9 mouse cellular contexts compared by ENCODE assay signal in the genomic region with DNA sequence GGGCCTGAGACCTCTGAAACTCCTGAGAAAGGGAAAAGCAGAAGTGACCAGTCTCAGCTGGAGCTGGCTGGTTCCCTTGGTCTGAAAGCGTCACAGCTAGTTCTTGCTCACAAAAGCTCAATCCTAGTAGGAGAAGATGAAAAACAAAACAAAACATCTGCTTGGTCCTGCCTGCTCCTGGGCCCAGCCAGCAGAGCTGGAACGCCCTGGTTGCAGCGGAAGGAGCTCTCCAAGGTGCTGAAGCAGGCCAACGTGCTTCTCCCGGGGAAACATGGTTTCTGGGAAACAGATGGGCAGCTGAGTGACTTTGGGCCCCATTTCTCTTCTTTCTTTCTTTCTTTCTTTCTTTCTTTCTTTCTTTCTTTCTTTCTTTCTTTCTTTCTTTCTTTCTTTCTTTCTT. TPM values are rescaled to one million over a fixed set of nuclear protein-coding genes. Genes with fewer than 3 reads are reported as not detected.
A peak's percentile ranks its signal among the peaks of the same experiment; 100 is the strongest.
DNase-seq lines count a peak whose midpoint lies in the region; ATAC-seq and TF ChIP-seq lines count a peak whose summit lies in the region.
"Had no signal": no experiment of that assay in that cellular context is flagged by ENCODE, and none has a peak within 500 bp of the region (broad histone marks: within the 10 kb centered on the region; RNA-seq: fewer than 3 reads in every experiment).

No protein-coding gene starts in this region.

- DNase-seq in heart, adult 18-20 months = peak; percentile 18 to 72
- peak; percentile 22 for DNase-seq in CH12.LX (ENCODE audit: extremely low read depth)
- peak; percentile 23 for DNase-seq in c-Kit-positive CD71-positive TER-119-positive erythroid progenitor cells, embryonic 14.5 days (ENCODE audit: low spot score)
- DNase-seq in kidney, postnatal 36 days = peak; percentile 39 to 86
- peak; percentile 39 for DNase-seq in ovary, postnatal 10 days (ENCODE audit: low spot score)
- DNase-seq in frontal cortex, postnatal 10 days (ENCODE audit: low spot score in 2 of 2) = no peak

- H3K27ac ChIP-seq in heart, embryonic 12.5 days (ENCODE audit: poor library complexity, severe bottlenecking) = no peak overlapping the region
- H3K27ac ChIP-seq in CH12.LX (ENCODE audit: insufficient read depth, low read depth) = no peak overlapping the region
- no peak overlapping the region for H3K27ac ChIP-seq in intestine, postnatal 0 days (ENCODE audit: low read depth, low read length)

- H3K4me1 ChIP-seq in heart, embryonic 12.5 days (replicated peaks) = no peaks in the 10 kb centered on the region
- no peaks in the 10 kb centered on the region for H3K4me1 ChIP-seq in CH12.LX (ENCODE audit: control insufficient read depth in 1 of 2, insufficient read depth in 2 of 2)
- H3K4me1 ChIP-seq in intestine, postnatal 0 days (replicated peaks; ENCODE audit: control insufficient read depth, insufficient read depth, low read length) = no peaks in the 10 kb centered on the region

- H3K4me2 ChIP-seq in heart, embryonic 12.5 days = no peak overlapping the region
- no peak overlapping the region for H3K4me2 ChIP-seq in CH12.LX (ENCODE audit: insufficient read depth, low read depth, poor library complexity, severe bottlenecking)
- H3K4me2 ChIP-seq in intestine, postnatal 0 days (replicated peaks; ENCODE audit: low read depth) = no peak overlapping the region

- no peaks in the 10 kb centered on the region for H3K36me3 ChIP-seq in heart, embryonic 12.5 days
- no peaks in the 10 kb centered on the region for H3K36me3 ChIP-seq in CH12.LX (replicated peaks in 1 of 2; ENCODE audit: control insufficient read depth in 1 of 2, insufficient read depth in 1 of 2, low read length in 1 of 2)
- H3K36me3 ChIP-seq in intestine, postnatal 0 days (ENCODE audit: control insufficient read depth, insufficient read depth) = no peaks in the 10 kb centered on the region

- dilution Hi-C loops in CH12.LX (cut with MboI; ENCODE audit: extremely low pct_ligation_motif_present, extremely low pct_unique_long_range_greater_than_20kb, low sequenced_read_pairs) = no loop called here

- no peak for ATAC-seq in heart, embryonic 12.5 days (ENCODE audit: insufficient number of reproducible peaks, low FRiP score)
- no peak for ATAC-seq in intestine, postnatal 0 days

- in situ Hi-C loops in CH12.LX (cut with MboI; ENCODE audit: low pct_ligation_motif_present, low pct_unique_long_range_greater_than_20kb, low sequenced_read_pairs) = no loop called here

- no peak for TF ChIP-seq EP300 in CH12.LX (IDR thresholded peaks at IDR 0.05; ENCODE audit: low read length)

- TF ChIP-seq POLR2A in CH12.LX (IDR thresholded peaks at IDR 0.05; ENCODE audit: low read depth, low read length) = no peak

- H3K9ac ChIP-seq in heart, embryonic 12.5 days = no peak overlapping the region
- H3K9ac ChIP-seq in CH12.LX (ENCODE audit: insufficient read depth, low read depth) = no peak overlapping the region
- H3K9ac ChIP-seq in intestine, postnatal 0 days (ENCODE audit: low read depth, low read length) = no peak overlapping the region

- TF ChIP-seq RAD21 in CH12.LX (IDR thresholded peaks at IDR 0.05; ENCODE audit: low read depth, low read length) = no peak

- TF ChIP-seq CTCF in CH12.LX (conservative IDR thresholded peaks at IDR 0.05 in 1 of 2, IDR thresholded peaks at IDR 0.05 in 1 of 2; ENCODE audit: low read depth in 2 of 2, low read length in 2 of 2) = no peak
- TF ChIP-seq CTCF in intestine, postnatal 0 days (IDR thresholded peaks at IDR 0.05; ENCODE audit: low read depth) = no peak

- WGBS in heart, embryonic 12.5 days = under 1% methylated on average over 5 of the region's 5 CpGs
- 2% methylated on average over 5 of the region's 5 CpGs for WGBS in intestine, postnatal 0 days

- H3K27me3 ChIP-seq in heart, embryonic 12.5 days (replicated peaks) = no peaks in the 10 kb centered on the region
- peaks cover 81% of the 10 kb centered on the region for H3K27me3 ChIP-seq in CH12.LX (replicated peaks)
- H3K27me3 ChIP-seq in intestine, postnatal 0 days (replicated peaks; ENCODE audit: control insufficient read depth, insufficient read depth, low read length) = no peaks in the 10 kb centered on the region

- H3K79me2 ChIP-seq in CH12.LX (replicated peaks; ENCODE audit: control insufficient read depth, extremely low read depth, insufficient read depth, poor library complexity, severe bottlenecking) = no peaks in the 10 kb centered on the region

- H3K9me3 ChIP-seq in heart, embryonic 12.5 days (replicated peaks) = no peaks in the 10 kb centered on the region
- no peaks in the 10 kb centered on the region for H3K9me3 ChIP-seq in CH12.LX (replicated peaks; ENCODE audit: low read length)
- no peaks in the 10 kb centered on the region for H3K9me3 ChIP-seq in intestine, postnatal 0 days (ENCODE audit: control insufficient read depth)

- H3K4me3 ChIP-seq in heart, embryonic 12.5 days = no peak overlapping the region
- no peak overlapping the region for H3K4me3 ChIP-seq in CH12.LX (replicated peaks in 1 of 3; ENCODE audit: low read depth in 2 of 3, low read length in 2 of 3, poor library complexity in 1 of 3)
- H3K4me3 ChIP-seq in intestine, postnatal 0 days (ENCODE audit: low read depth, low read length) = no peak overlapping the region

TF ChIP-seq in CH12.LX, 34 proteins besides CTCF, POLR2A, EP300 and RAD21:
- no peak for TF ChIP-seq GABPA (IDR thresholded peaks at IDR 0.05; ENCODE audit: insufficient replicate concordance, low read depth, low read length)
- TF ChIP-seq MXI1 (IDR thresholded peaks at IDR 0.05; ENCODE audit: low read depth, low read length) = peak; percentile 72; the same call in 1 of the 2 replicates
- TF ChIP-seq MAX (IDR thresholded peaks at IDR 0.05; ENCODE audit: low read length) = no peak
- TF ChIP-seq SIN3A (IDR thresholded peaks at IDR 0.05; ENCODE audit: low read length) = peak; percentile 64
- TF ChIP-seq NELFE (IDR thresholded peaks at IDR 0.05; ENCODE audit: low read depth, low read length) = no peak

RNA-seq across cellular contexts. Expression of gene Cacng2, which starts 53.4 kb away (rescaled TPM):
- not detected for total RNA-seq in heart, adult 18-20 months (2021)
- polyA plus RNA-seq in heart, embryonic 12.5 days (2016; fragmentation: Nextera tagmentation; extraction: Ambion mirVana) = not detected in 2 replicates
- total RNA-seq in CH12.LX (2012; rRNA removed) (not detected in 2 replicates), CH12.LX (2014; rRNA removed) (not detected in 2 replicates)
- polyA plus RNA-seq in CH12.LX (2012; ENCODE audit: insufficient read length, low read depth) = not detected in 2 replicates
- polyA plus RNA-seq in intestine, postnatal 0 days (2015; fragmentation: Nextera tagmentation; extraction: Ambion mirVana) = 0.03 and 0.05 TPM in 2 replicates
- polyA plus RNA-seq: spleen, adult 2 months had no signal

Comparison
In these comparisons a context has a peak if more than half of its experiments do, and no peak if none do; other contexts are left out.
1. DNase-seq: peak in heart, adult 18-20 months (2 of 2), CH12.LX (single experiment), c-Kit-positive CD71-positive TER-119-positive erythroid progenitor cells, embryonic 14.5 days (single experiment), kidney, postnatal 36 days (2 of 2) and ovary, postnatal 10 days (single experiment); none in frontal cortex, postnatal 10 days (0 of 2).